Mouse (Mus musculus) bone marrow macrophage, adult 2 months (primary cell): ENCODE data around the gene Pi16.

Experiments
- CTCF ChIP-seq: IDR thresholded peaks from 2 replicates; pipeline ENCODE4 v1.5.1; 2012; ENCODE audit warnings: low read depth, mild to moderate bottlenecking, low read length, moderate library complexity
- POLR2A ChIP-seq: IDR thresholded peaks from 2 replicates; pipeline ENCODE4 v1.6.1; 2012; ENCODE audit warnings: mild to moderate bottlenecking, low read depth, low read length, borderline replicate concordance

GRCm38 (mm10) chr17:29267931-29268681 is 49.4 kb upstream of the Pi16 start:
- TF ChIP-seq CTCF (no peak), POLR2A (no peak)
